ENCODE assay signal across 7 mouse cellular contexts in the genomic region with DNA sequence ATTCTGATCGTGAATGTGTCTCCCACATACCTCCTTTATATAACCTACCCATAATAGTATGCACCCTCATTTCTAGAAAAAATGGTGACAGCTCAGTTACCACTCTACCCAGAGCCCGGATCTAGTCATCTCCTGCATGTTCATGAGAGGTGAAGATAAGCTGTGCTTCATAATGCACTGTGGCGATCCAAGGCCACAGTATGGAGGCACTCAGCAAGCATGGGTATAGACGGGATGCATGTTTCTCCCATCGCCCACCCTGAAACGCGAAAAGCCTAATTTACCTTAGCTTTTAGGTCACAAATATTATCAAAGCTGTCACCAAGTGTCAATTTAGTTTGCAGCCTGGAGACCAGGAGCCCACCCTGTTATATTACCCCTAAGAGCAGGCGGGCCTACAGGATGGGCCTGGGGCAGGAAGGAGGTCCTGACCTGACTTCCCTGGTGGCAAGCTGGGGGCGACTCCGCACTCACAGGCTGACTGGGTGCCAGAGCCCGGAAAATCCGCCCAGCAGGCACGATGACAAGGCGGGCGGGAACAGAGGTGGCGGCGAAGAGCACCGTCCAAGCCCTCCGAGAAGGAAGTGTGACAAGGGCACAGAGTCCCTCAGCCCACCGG. TPM values are rescaled to one million over a fixed set of nuclear protein-coding genes. Genes with fewer than 3 reads are reported as not detected.
A peak's percentile ranks its signal among the peaks of the same experiment; 100 is the strongest.
DNase-seq lines count a peak whose midpoint lies in the region; ATAC-seq and TF ChIP-seq lines count a peak whose summit lies in the region.

No protein-coding gene starts in this region.

- TF ChIP-seq CTCF in left cerebral cortex, adult 2 months (IDR thresholded peaks at IDR 0.05): no peak

- intact Hi-C loops in left cerebral cortex, adult 2 months (cut with DNase I): loop anchor here (1.0 to 5.0 kb wide), 2 partner anchors 66 to 256 kb away; partner anchors contain the start of gene Plxnc1

- no peak for DNase-seq in lung, postnatal 10 days
- DNase-seq in brain, adult 2 months (ENCODE audit: low read depth, low spot score): peak; percentile 71
- no peak for DNase-seq in left cerebral cortex, adult 2 months (ENCODE audit: extremely low spot score in 1 of 2, low spot score in 2 of 2)
- DNase-seq in midbrain, embryonic 14.5 days: no peak
- no peak for DNase-seq in spleen, postnatal 14 days (ENCODE audit: low spot score in 2 of 2)

- H3K9me3 ChIP-seq in lung, embryonic 15.5 days: no peaks in the 10 kb centered on the region
- H3K9me3 ChIP-seq in forebrain, embryonic 12.5 days: no peaks in the 10 kb centered on the region
- H3K9me3 ChIP-seq in midbrain, embryonic 14.5 days (ENCODE audit: control insufficient read depth, low read length): no peaks in the 10 kb centered on the region

- H3K27ac ChIP-seq in lung, embryonic 15.5 days: peak overlapping the region; percentile 95
- peak overlapping the region; percentile 91 for H3K27ac ChIP-seq in forebrain, embryonic 12.5 days
- peak overlapping the region; percentile 93 for H3K27ac ChIP-seq in left cerebral cortex, adult 2 months
- peak overlapping the region; percentile 88 for H3K27ac ChIP-seq in midbrain, embryonic 14.5 days (replicated peaks; ENCODE audit: low read depth, low read length)

- H3K4me2 ChIP-seq in lung, embryonic 15.5 days: peak overlapping the region; percentile 81
- peak overlapping the region; percentile 81 for H3K4me2 ChIP-seq in forebrain, embryonic 12.5 days
- H3K4me2 ChIP-seq in midbrain, embryonic 14.5 days (ENCODE audit: low read length): peak overlapping the region; percentile 89

- 2% methylated on average over 20 of the region's 20 CpGs for WGBS in lung, embryonic 15.5 days
- 1% methylated on average over 20 of the region's 20 CpGs for WGBS in forebrain, embryonic 12.5 days
- WGBS in midbrain, embryonic 14.5 days: 2% methylated on average over 20 of the region's 20 CpGs

- H3K4me3 ChIP-seq in lung, embryonic 15.5 days: peak overlapping the region; percentile 97
- peak overlapping the region; percentile 90 for H3K4me3 ChIP-seq in forebrain, embryonic 12.5 days (replicated peaks)
- H3K4me3 ChIP-seq in left cerebral cortex, adult 2 months: peak overlapping the region; percentile 100
- H3K4me3 ChIP-seq in midbrain, embryonic 14.5 days (replicated peaks; ENCODE audit: low read depth, low read length): peak overlapping the region; percentile 88

- no peaks in the 10 kb centered on the region for H3K27me3 ChIP-seq in lung, embryonic 15.5 days
- no peaks in the 10 kb centered on the region for H3K27me3 ChIP-seq in forebrain, embryonic 12.5 days
- H3K27me3 ChIP-seq in midbrain, embryonic 14.5 days (ENCODE audit: control insufficient read depth, insufficient read depth, low read length): no peaks in the 10 kb centered on the region

- peak overlapping the region; percentile 93 for H3K9ac ChIP-seq in lung, embryonic 15.5 days
- H3K9ac ChIP-seq in forebrain, embryonic 12.5 days: peak overlapping the region; percentile 93
- H3K9ac ChIP-seq in midbrain, embryonic 14.5 days (replicated peaks; ENCODE audit: low read length): peak overlapping the region; percentile 86

- 0 out of 2 replicates have a peak, but pooled peaks cover 3% of the 10 kb centered on the region for H3K36me3 ChIP-seq in lung, embryonic 15.5 days
- no peaks in the 10 kb centered on the region for H3K36me3 ChIP-seq in forebrain, embryonic 12.5 days (replicated peaks)
- no peaks in the 10 kb centered on the region for H3K36me3 ChIP-seq in midbrain, embryonic 14.5 days (ENCODE audit: control insufficient read depth, insufficient read depth, low read length)

- peaks cover 8% of the 10 kb centered on the region for H3K4me1 ChIP-seq in lung, embryonic 15.5 days
- H3K4me1 ChIP-seq in forebrain, embryonic 12.5 days: peaks cover 16% of the 10 kb centered on the region
- peaks cover 12% of the 10 kb centered on the region; the same call in 1 of the 2 replicates for H3K4me1 ChIP-seq in midbrain, embryonic 14.5 days (ENCODE audit: control insufficient read depth, insufficient read depth, low read length)

- ATAC-seq in lung, embryonic 15.5 days (ENCODE audit: borderline replicate concordance, extremely low read depth, low FRiP score, low TSS enrichment): peak; percentile 72
- peak; percentile 84 for ATAC-seq in forebrain, embryonic 12.5 days (ENCODE audit: low FRiP score)
- peak; percentile 77 for ATAC-seq in midbrain, embryonic 14.5 days (ENCODE audit: low FRiP score, low TSS enrichment)

RNA-seq across cellular contexts. Expression of gene Cep83, which starts 0.5 kb away (rescaled TPM):
- polyA plus RNA-seq in lung, embryonic 15.5 days (2015; fragmentation: Nextera tagmentation; extraction: Ambion mirVana): 21.6 and 21.9 TPM in 2 replicates
- 26.4 and 27.9 TPM in 2 replicates for polyA plus RNA-seq in forebrain, embryonic 12.5 days (2016; fragmentation: Nextera tagmentation; extraction: Ambion mirVana)
- total RNA-seq in left cerebral cortex, adult 2 months (2021): 10 to 100 TPM; 42.0 to 44.3 TPM
- polyA plus RNA-seq in midbrain, embryonic 14.5 days (2014; fragmentation: Nextera tagmentation; extraction: Ambion mirVana): 18.8 and 20.0 TPM in 2 replicates
